Mouse (Mus musculus): Measurements from ENCODE around the gene Trak1. TPM values are rescaled to one million over a fixed set of nuclear protein-coding genes. Genes with fewer than 3 reads are reported as not detected.
A peak's percentile ranks its signal among the peaks of the same experiment; 100 is the strongest.

Gene Trak1
- total RNA-seq, 2 experiments from 2014 or later: 230 to 235 TPM

DNA sequence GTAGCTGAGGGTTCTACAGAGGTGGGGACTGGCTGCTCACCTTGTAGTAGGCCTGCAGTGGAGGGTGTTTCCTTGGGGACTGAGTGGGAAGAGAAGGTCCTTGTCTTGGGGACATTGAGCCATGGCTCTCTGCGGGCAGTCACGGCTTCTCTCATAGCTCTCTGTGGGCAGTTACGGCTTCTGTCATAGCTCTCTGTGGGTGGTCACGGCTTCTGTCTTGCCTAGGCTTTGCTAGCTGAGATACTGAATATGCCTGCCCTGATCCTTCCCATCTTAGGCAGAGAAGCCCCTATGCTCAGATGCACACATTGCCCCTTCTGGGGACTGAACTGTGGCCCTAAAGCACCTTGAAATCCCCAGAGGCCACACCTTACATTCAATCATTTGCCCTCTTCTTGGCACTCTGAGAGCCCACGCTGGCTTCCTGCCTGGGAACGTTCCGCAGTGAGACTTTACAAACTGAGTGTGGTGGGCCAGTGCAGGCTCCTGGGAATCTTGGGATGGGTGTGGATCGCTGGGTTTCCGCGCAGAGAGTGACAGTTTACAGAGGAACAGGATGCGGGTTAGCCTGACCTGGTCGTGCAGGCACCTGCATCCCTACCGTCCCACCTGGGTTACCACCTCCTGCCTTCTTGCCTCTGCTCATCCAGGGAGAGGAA is 91.1 kb downstream of the Trak1 start:
- DNase-seq (ENCODE audit: low spot score in 2 of 2): no peak

DNA sequence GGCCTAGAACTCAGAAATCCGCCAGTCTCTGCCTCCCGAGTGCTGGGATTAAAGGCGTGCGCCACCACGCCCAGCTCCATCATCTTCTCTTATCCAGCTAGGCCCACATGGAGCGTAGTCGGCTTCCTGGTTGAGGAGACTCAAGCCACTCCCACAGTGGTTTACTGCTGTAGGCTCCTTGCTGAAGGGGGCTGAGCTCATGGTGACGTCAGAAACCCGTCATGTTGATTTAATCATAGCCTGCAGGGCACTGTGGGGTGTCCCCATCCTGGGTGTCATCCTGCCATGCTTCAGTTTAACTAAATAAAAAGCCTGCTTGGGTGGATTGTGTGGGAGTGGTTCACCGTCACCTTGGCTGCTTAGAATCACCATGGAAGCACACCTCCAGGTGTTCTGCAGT is 92.0 kb downstream of the Trak1 start:
- DNase-seq (ENCODE audit: low spot score in 2 of 2): no peak

GRCm38 (mm10) chr9:121391898-121392297 is 94.6 kb downstream of the Trak1 start:
- DNase-seq (ENCODE audit: low spot score in 2 of 2): no peak

- DNase-seq (ENCODE audit: low spot score in 2 of 2): peak; percentile 80 to 88
Measured at GRCm38 (mm10) chr9:121392427-121392826, 95.1 kb downstream of the Trak1 start.

DNA sequence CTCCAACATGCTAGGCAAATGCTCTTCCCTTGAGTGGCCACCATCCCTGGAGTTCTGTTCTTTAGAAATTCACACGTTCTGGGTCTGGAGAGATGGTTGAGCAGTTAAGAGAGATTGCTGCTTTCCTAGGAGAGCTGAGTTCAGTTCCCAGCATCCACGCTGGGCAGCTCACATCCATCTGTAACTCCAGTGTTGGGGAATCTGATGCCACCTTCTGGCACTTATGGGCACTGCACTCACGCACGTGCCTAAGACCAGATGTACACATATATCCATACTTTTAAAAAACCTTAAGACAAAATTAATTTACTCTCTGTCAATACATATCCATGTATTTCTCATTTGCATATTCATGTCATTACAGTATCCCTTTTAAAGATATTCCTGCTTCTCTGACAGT is 95.8 kb downstream of the Trak1 start:
- no peak for DNase-seq (ENCODE audit: low spot score in 2 of 2)

- no peak for DNase-seq (ENCODE audit: low spot score in 2 of 2)
Measured at GRCm38 (mm10) chr9:121394882-121395281, 97.6 kb downstream of the Trak1 start.

- no peak for DNase-seq (ENCODE audit: low spot score in 2 of 2)
Measured at GRCm38 (mm10) chr9:121395812-121396211, 98.5 kb downstream of the Trak1 start.

DNA sequence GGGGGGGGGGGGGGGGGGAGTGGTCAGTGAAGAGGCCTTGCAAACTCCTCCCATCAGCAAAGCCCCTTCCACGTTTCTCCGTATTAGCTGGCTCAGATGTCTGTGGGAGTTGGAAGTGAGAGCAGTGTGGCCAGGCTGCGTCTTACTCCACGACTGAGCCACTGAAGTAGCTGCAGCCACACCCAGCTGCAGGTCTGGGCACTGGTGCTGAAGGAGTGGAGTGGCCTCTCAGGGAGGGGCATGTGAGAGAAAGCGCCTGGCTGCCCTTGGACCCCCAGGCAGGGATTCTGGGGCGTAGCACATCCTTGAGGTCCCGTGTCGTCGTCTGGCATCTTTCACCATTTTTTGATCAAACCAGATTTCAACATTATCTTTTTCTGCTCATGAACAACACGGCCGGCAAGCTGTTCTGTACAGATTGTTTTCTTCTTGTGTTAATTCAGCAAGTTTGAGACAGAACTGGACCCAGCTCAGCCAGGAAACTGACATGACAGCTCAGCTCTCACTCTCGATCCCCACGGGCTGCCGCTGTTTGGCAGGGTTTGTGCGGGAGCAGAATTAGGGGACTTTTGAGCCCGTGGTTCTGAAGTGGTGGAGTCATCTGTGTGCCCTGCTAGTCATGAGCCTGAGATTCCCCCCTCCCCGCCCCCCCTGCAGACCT is 100.9 kb downstream of the Trak1 start:
- DNase-seq (ENCODE audit: low spot score in 2 of 2): peak in 1 of 2 experiments; percentile 76

- peak; percentile 72 to 87 for DNase-seq (ENCODE audit: low spot score in 2 of 2)
Measured at GRCm38 (mm10) chr9:121398761-121399160, 101.5 kb downstream of the Trak1 start.

DNA sequence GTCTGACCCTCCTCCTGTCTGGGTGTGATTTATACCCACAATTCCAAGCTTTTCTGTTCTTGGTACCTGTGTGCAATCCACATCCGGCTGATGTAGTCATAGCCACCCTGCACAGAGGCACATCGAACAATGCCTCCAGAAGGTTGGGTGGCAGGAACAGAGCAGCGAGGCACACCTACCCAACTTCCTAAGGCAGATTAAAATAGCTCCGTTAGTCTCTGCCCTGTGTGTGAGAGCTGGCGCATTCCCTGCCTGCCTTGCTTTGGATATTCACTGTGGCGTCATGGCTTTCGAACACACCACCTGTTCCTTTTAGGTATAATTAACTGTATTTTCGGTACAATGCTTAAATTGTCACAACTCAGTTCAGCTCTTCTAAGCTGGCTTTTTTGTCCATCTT is 103.3 kb downstream of the Trak1 start:
- DNase-seq (ENCODE audit: low spot score in 2 of 2): no peak

GRCm38 (mm10) chr9:121403157-121403671 is 105.9 kb downstream of the Trak1 start:
- peak; percentile 84 to 93 for DNase-seq (ENCODE audit: low spot score in 2 of 2)

- peak; percentile 66 to 71 for DNase-seq (ENCODE audit: low spot score in 2 of 2)
Measured at GRCm38 (mm10) chr9:121403699-121404098, 106.4 kb downstream of the Trak1 start.

DNA sequence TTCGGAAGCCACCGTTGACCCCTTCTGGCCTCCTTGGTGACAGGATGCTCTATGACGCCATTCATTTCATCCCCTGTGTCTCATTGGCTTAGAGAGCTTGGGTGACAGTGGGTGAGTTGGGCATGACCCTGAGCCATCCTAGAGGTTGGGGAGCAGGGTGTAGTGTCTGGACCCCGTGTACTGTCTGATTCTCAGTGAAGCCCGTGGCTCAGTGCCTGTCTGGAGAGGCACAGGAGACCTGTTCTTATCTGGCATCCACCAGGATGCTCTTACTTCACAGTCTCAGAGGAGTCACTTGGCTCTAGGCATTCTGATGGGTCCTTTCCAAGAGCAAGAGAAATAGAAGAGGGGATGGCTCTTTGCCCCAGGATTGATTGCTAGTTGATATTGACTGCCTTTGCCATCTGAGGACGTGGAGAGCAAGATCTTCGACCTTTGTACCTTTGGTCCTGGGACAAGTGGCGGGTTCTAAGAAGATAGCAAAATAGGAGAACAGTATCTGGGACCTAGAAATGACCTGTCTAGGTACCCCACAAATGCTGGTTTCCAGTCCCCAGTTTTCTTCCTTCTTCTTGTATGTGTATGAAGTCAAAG is 107.9 kb downstream of the Trak1 start:
- DNase-seq (ENCODE audit: low spot score in 2 of 2): no peak

- no peak for DNase-seq (ENCODE audit: low spot score in 2 of 2)
Measured at GRCm38 (mm10) chr9:121405792-121406191, 108.5 kb downstream of the Trak1 start.

- DNase-seq (ENCODE audit: low spot score in 2 of 2): no peak
Measured at GRCm38 (mm10) chr9:121414237-121414636, 116.9 kb downstream of the Trak1 start.

GRCm38 (mm10) chr9:121415626-121416241 is 118.4 kb downstream of the Trak1 start:
- DNase-seq (ENCODE audit: low spot score in 2 of 2): no peak

DNA sequence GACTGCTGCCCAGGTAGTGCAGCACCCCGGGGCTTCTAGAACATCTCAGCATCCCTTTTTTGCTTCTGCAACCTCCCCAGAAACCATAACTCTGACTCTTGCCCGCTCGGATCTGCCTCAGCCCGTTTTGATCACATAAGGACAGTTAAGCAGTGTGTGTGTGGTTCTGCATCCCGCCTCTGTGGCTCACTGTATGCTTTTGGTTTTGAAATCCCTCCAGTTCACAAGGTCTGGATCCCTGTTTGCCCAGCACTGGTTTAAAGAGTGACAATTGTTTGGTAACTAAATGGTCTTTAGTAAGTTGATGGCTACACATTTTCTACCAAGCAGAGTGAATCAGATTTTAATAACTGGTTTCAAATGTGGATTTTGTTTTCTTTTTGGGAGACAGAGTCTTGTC is 119.2 kb downstream of the Trak1 start:
- no peak for DNase-seq (ENCODE audit: low spot score in 2 of 2)

DNA sequence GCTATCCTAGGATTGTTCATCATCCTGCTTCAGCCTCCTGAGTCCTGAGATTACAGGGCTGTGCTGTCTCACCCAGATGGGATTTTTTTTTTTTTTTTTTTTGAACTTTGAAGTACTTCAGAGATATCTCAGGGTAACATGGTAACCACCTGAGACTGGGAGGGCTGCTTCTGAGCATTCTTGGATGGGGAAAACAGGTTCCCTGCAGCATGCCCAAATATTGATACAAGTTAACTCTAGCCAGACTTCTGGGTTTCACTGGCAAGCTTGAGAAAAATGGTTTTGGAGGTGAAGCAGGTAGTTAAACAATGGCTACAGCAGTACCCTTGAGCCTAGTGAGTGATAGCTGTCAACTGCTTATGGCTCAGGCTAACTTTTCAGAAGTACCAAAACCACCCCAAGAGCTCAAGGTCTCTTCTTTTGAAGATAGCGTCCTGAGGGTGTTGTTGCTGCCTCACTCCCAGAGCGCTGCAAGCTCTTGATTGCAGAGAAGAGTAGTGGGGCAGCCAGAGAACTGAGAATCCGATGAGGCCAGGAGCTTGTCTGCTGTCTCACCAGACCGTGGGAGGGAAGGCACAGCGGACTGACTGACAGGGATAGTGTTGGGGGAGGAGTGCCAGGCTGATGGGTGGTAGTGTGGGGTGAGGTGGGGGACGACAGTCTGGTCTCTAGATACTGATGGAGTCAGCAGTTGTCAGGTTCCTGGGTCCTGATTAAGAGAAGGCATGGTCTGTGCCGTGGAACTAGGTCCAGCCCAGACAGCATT is 119.8 kb downstream of the Trak1 start:
- no peak for DNase-seq (ENCODE audit: low spot score in 2 of 2)

DNA sequence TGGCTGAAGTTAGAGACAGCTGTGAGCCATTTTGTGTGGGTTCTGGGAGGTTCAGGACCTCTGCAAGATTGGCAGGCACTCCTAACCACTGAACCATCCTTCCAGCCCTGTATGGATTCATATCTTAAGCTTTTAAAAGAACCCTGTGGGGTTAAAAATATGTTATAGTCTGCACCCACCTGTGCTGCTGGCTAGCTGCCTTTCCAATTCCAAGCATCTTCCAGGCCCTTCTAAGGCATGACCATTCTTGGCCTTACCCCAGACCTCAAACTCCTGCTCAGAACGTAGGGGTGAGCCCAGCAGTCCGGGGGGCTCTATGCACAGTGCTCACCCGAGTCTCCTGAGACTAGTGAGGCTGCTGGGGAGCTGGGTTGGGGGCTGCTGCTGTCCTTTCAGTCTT is 121.7 kb downstream of the Trak1 start:
- DNase-seq (ENCODE audit: low spot score in 2 of 2): no peak

DNA sequence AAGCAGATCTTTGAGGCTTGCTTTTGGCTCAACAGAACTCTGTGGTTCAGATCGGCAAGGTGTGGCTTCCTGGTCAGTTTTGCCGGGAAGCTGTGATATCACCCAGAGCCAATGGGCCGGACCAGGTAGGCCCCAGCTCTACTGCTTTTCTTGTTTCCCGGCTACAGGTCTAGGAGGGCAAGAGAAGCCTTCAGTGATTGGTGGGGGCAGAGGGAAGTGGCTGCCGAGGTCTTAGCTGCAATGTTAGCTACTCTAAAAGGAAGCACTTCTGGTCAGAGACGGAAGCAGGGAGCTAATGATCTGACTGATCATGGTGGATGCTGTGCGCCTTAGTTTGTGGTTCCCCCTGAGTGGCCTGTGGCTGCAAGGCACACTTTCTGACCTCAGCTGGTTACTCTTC is 122.3 kb downstream of the Trak1 start:
- DNase-seq (ENCODE audit: low spot score in 2 of 2): no peak

DNA sequence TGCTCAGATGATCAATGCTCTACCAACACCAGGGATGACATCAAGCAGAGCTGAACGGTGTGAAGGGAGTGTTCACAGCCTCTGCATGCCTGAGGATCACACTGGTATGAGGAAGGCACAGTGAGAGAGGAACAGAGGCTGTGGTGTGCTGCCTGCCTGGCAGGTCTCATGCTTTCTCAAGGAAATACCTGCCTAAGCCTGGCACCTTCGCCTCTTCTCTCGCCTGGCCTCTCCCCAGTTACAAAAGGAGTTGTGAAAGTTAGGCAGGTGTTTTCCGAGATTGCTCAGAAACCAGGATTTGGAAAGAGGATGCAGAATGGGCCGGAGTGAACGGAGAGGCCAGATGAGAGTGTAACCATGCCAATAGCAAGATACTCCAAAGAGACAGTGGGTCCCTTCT is 123.5 kb downstream of the Trak1 start:
- DNase-seq (ENCODE audit: low spot score in 2 of 2): no peak
